Mouse (Mus musculus): ENCODE measurements around the gene Noxa1. TPM values are rescaled to one million over a fixed set of nuclear protein-coding genes. Genes with fewer than 3 reads are reported as not detected.

Noxa1 gene
- total RNA-seq, 2 experiments from 2014 or later, result 1.1 TPM; not detected in 1

GRCm38 (mm10) chr2:25104122-25104521 lies 9.2 kb upstream of the Noxa1 start:
- ATAC-seq (replicated peaks; ENCODE audit: low FRiP score, low TSS enrichment, poor library complexity, severe bottlenecking), result no peak

- ATAC-seq (replicated peaks; ENCODE audit: low FRiP score, low TSS enrichment, poor library complexity, severe bottlenecking), result no peak
Measured at GRCm38 (mm10) chr2:25099703-25100102, 4.8 kb upstream of the Noxa1 start.

GRCm38 (mm10) chr2:25098956-25099355 lies 4.0 kb upstream of the Noxa1 start:
- 0 out of 2 replicates have a peak, but pooled peaks have one; percentile 12 for ATAC-seq (replicated peaks; ENCODE audit: low FRiP score, low TSS enrichment, poor library complexity, severe bottlenecking)

GRCm38 (mm10) chr2:25098005-25098615 lies 3.2 kb upstream of the Noxa1 start:
- peak; percentile 6; the same call in 1 of the 2 replicates for ATAC-seq (replicated peaks; ENCODE audit: low FRiP score, low TSS enrichment, poor library complexity, severe bottlenecking)

DNA sequence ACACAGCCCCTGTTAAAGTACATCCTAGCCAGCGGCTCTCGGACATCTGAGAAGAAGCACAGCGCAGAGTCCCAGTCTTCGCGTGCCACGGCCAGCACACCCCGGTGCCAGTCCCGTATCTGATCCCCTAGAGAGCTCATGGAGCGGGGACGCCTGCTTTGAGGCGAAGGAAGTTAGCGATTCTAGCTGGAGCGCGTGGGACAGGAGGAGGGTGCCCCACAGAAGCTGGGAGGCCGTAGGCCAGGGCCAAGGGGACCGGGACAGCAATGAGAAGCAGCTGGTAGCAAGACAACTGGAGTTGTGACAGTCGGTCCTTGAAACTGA lies 202 bp downstream of the Noxa1 start:
- ATAC-seq (replicated peaks; ENCODE audit: low FRiP score, low TSS enrichment, poor library complexity, severe bottlenecking), result peak; percentile 16; the same call in 1 of the 2 replicates

DNA sequence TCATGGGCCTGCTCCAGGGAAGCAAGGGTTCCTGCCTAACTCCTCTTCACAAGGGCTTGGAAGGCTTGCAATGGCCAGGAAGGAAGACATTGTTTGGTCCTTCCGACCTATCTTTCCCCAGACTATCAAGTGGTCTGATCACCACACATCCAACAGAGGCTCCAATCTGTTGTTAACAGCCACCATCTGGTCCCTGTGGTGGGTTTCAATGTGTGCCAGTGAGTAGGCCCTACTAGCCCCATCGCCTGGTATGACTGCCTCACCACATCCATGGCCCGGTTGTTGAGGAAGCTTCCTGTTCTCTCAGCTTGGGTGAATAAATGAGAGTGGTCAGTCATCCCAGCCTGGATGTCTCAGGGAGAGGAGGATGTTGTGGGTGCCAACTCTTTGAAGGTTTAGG lies 6.3 kb downstream of the Noxa1 start:
- ATAC-seq (replicated peaks; ENCODE audit: low FRiP score, low TSS enrichment, poor library complexity, severe bottlenecking), result no peak

GRCm38 (mm10) chr2:25087842-25088241 lies 7.1 kb downstream of the Noxa1 start:
- no peak for ATAC-seq (replicated peaks; ENCODE audit: low FRiP score, low TSS enrichment, poor library complexity, severe bottlenecking)

DNA sequence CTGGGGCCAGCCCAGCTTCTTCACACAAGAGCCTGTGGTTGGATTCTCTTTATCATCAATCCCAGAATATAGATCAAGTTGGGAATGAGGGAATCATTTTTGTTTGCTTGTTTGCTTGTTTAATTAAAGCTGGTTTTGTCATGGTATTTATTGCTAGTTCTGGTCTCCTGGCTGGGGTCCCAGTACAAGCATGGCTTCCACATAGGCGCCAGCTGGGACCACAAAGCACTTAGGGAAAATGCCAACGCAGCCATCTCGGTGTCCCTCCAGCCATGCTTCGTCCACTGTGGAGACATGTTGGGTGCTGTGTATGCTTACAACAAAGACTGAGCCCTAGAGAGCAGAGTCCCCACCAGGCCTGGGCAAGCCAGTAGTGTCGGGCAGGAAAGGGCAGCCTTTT lies 9.4 kb downstream of the Noxa1 start:
- no peak for ATAC-seq (replicated peaks; ENCODE audit: low FRiP score, low TSS enrichment, poor library complexity, severe bottlenecking)

- no peak for ATAC-seq (replicated peaks; ENCODE audit: low FRiP score, low TSS enrichment, poor library complexity, severe bottlenecking)
Measured at GRCm38 (mm10) chr2:25083697-25084096, 11.3 kb downstream of the Noxa1 start.

GRCm38 (mm10) chr2:25080076-25080475 lies 14.9 kb downstream of the Noxa1 start, which contains the start of gene Entpd8:
Entpd8 (plus strand) TSS chr2:25080304.
- no peak for ATAC-seq (replicated peaks; ENCODE audit: low FRiP score, low TSS enrichment, poor library complexity, severe bottlenecking)

GRCm38 (mm10) chr2:25078967-25079366 lies 16.0 kb downstream of the Noxa1 start:
- ATAC-seq (replicated peaks; ENCODE audit: low FRiP score, low TSS enrichment, poor library complexity, severe bottlenecking), result no peak

- no peak for ATAC-seq (replicated peaks; ENCODE audit: low FRiP score, low TSS enrichment, poor library complexity, severe bottlenecking)
Measured at GRCm38 (mm10) chr2:25075506-25075905, 19.4 kb downstream of the Noxa1 start.

DNA sequence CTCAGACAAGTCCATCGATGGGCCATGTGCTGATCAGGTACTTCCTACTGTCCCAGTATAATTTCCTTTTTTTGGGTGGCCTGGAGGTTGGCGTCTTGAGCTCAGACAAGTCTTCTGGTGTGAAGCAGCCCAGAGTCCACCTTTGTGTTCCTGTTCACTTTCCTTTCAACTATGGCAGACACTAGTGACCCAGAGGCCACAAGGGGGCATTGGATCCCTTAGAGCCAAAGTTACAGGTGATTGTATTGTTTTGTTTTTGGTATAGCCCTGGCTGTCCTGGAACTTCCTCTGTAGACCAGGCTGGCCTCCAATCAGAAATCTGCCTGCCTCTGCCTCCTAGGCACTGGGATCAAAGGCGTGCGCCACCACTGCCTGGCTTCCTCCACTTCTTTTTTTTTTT lies 22.6 kb downstream of the Noxa1 start:
- ATAC-seq (replicated peaks; ENCODE audit: low FRiP score, low TSS enrichment, poor library complexity, severe bottlenecking), result no peak

GRCm38 (mm10) chr2:25069537-25069936 lies 25.4 kb downstream of the Noxa1 start:
- peak; percentile 56; the same call in 1 of the 2 replicates for ATAC-seq (replicated peaks; ENCODE audit: low FRiP score, low TSS enrichment, poor library complexity, severe bottlenecking)

DNA sequence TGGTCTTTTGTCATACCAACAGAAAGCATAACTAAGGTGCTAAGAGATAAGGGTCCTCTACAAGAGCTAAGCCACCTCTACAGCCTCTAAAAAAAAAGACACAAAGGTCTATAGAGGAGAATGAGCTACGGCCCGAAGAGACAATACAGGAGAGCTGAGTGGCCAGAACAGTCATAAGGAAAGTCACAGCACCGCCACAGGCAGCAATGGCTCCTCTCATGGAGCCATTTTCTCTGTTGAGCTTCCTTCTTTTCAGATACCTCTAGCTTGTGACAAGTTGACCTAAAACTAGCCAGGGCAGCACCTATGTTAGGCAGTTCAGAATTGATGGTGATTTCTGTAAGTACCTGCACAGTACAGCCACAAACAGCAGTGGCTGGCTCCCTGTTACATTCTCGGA lies 28.4 kb downstream of the Noxa1 start:
- ATAC-seq (replicated peaks; ENCODE audit: low FRiP score, low TSS enrichment, poor library complexity, severe bottlenecking), result no peak

DNA sequence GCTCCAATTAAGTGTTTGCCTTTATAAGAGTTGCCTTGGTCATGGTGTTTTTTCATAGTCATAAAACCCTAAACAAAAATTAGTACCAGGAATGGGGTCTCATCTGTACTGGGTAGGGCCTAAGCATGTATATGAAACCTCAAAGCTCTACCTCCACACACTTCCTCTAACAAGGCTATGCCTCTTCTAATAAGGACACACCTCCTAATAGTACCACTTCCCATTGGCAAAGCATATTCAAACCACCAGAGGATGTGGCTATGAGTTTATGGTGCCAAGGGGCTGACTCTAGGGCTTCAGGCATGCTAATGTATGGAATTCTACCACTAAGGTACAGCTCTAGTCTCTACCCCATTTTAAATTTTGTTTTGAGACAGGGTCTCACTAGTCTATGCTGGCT lies 29.4 kb downstream of the Noxa1 start:
- ATAC-seq (replicated peaks; ENCODE audit: low FRiP score, low TSS enrichment, poor library complexity, severe bottlenecking), result 0 out of 2 replicates have a peak, but pooled peaks have one; percentile 16

GRCm38 (mm10) chr2:25064285-25064684 lies 30.7 kb downstream of the Noxa1 start:
- ATAC-seq (replicated peaks; ENCODE audit: low FRiP score, low TSS enrichment, poor library complexity, severe bottlenecking), result no peak

- no peak for ATAC-seq (replicated peaks; ENCODE audit: low FRiP score, low TSS enrichment, poor library complexity, severe bottlenecking)
Measured at GRCm38 (mm10) chr2:25063523-25063922, 31.4 kb downstream of the Noxa1 start.

GRCm38 (mm10) chr2:25058926-25059325 lies 36.0 kb downstream of the Noxa1 start:
- no peak for ATAC-seq (replicated peaks; ENCODE audit: low FRiP score, low TSS enrichment, poor library complexity, severe bottlenecking)

DNA sequence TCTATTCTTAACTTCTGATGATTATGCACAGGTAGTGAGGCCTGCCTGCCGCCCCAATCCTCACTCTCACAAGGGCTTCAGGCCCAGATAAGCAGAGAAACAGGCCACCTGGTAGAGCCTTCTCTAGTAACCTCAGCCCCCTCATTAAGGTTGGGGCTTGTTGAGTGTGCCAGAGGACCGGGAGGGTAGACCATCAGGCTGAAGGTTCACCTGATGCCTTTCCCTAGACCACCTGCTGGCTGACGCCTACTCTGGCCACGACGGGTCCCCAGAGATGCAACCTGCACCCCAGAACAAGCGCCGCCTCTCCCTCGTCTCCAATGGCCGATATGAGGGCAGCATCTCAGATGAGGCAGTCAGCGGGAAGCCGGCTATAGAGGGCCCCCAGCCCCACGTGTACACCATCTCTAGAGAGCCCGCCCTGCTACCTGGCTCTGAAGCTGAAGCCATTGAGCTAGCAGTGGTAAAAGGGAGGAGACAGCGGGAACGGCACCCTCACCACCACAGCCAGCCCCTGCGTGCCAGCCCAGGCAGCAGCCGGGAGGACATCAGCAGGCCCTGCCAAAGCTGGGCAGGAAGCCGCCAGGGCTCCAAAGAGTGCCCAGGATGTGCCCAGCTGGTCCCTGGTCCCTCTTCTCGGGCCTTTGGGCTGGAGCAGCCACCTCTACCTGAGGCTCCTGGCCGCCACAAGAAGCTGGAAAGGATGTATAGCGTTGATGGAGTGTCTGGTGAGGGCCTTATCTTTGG lies 39.4 kb downstream of the Noxa1 start:
- no peak for ATAC-seq (replicated peaks; ENCODE audit: low FRiP score, low TSS enrichment, poor library complexity, severe bottlenecking)

DNA sequence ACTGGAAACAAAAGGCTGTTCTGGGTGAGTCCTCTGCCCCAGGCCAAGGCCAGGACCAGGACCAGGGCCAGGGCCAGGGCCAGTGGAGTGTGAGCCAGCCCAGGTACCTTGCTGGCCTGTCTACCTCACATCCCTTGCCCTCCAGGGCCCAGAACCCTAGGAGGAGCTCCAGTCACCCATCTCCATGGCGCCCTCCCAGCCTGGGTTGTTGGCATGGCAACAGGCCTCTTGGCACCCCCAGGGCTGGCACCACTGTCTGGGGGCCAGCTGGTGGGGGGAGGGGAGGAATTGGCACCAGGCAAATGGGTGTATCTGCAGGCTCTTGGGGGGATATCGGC lies 39.9 kb downstream of the Noxa1 start:
- ATAC-seq (replicated peaks; ENCODE audit: low FRiP score, low TSS enrichment, poor library complexity, severe bottlenecking), result no peak
